Mouse (Mus musculus) heart, adult 2 months (tissue): ENCODE results near the gene Sgsm1.

Experiments used
- CTCF ChIP-seq: fragments of 200-600 bp; IDR thresholded peaks from 2 replicates; pipeline ENCODE4 v1.8.1; 2022; ENCODE audit warnings: antibody characterized with exemption, mild to moderate bottlenecking, moderate library complexity
- EP300 ChIP-seq: fragments of 200-500 bp; IDR thresholded peaks from 2 replicates; pipeline ENCODE4 v1.6.1; 2011; ENCODE audit warnings: low read depth, low read length, control low read depth; ENCODE audit not compliant: insufficient read depth

GRCm38 (mm10) chr5:113330202-113330601 lies 19.6 kb upstream of the Sgsm1 start:
- TF ChIP-seq CTCF (no peak), EP300 (no peak)
